Mouse (Mus musculus): Measurements from ENCODE around the gene AI837181.
A peak's percentile ranks its signal among the peaks of the same experiment; 100 is the strongest.

AI837181 gene

DNA sequence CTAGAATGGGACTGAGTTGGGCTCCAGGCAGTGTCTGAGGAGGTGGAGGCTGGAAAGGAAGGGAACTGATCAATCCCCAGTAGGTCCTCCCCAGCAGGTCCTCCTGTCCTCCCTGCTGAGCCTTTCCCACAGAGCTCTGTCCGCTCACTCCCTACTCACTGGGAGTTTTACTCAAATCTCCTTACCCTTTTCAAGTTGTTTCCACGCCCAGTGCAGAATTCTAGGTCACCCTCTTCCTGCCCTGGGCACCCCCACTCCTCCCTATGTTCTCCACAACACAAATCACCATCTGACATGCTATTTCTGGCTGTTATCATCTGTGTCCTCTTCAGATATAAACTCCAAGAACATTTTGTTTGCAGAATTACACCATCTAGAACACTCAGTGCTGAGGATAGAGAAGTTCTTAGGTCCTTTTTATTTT is 10.4 kb upstream of the AI837181 start:
- no peak for DNase-seq (ENCODE audit: low read depth, low spot score)

DNA sequence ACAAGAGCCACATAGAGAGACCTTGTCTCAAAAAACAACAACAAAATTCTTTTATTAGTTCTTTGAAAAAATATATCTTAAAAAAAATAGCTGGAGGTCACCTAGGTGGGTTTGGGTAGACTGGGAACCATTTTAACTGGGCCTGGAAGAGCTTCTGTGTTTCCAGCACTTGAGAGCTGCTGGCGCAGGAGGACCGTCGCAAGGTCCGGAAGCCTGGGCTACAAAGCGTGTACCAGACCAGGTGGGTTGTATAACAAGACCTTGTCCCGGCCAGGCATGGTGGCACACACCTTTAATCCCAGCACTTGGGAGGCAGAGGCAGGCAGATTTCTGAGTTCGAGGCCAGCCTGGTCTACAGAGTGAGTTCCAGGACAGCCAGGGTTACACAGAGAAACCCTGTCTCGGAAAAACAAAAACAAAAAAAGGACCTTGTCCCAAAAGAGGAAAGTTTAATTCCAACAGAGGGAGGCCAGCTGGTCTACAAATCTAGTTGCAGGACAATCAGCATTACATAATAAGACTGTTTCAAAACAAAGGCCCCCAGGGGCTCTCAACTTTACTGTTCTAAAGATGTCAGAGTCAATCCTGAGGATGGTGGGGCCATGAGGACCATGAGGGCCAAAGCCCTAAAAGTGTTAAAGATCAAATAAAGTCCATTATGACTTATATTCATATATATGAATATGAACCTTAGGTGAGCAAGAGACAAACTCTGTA is 6.0 kb upstream of the AI837181 start:
- DNase-seq (ENCODE audit: low read depth, low spot score), result no peak

DNA sequence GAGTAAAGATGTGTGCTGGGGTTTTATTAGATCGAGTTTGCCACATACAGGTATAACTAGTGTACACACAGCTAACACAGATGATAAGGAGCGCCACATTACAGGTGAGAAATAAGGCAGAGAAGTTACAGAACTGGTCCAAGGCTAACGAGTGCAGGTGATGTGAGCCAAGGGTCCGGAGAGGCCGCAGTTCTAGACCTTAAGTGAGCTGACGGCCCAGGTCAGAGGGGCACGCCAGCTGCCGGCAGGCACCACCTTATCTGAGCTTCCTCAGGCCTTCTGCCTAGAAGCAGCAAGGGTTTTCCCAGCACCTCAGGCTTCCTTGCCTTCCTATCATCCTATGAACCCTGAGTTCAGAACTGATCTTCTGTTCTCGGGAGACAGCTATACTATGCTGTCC is 5.3 kb upstream of the AI837181 start:
- no peak for DNase-seq (ENCODE audit: low read depth, low spot score)

DNA sequence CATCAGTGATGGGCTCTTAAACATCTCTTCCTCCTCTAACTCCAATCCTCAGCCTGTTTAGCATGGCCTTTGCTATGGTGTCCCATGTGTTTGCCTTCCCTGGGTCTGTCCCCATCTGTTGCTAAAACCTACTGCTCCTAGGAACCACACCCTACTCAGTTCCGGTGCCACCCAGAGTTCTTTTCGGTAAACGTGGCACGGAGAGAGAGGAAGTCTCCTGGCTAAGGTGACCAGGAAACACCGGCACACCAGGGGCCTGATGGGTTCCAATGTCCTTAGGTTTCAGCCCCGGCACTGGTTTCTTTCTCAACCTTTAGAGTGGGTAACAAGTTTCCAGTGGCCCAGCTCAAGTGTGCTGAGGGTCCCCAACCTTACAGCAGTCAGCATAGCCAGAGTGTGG is 4.4 kb upstream of the AI837181 start:
- DNase-seq (ENCODE audit: low read depth, low spot score), result no peak

DNA sequence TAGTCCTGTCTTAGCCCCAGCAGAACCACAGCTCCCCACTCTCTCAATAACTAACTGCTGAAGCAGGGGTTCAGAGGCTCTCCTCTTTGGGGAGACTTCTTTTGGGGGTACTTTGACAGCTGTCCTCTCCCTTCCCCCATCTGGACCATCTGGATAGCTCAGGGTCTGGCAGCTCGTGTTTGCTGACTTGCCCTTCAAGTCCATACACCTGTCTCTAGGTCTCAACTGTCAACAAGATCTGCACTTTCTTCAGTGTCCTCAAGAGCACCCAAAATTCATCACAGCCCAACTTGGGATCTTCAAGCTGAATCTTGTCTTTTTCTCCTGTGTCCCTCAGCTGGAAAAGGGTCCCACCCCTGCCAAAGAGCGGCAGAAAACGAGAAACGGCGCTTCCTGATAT is 3.2 kb upstream of the AI837181 start:
- DNase-seq (ENCODE audit: low read depth, low spot score), result no peak

DNA sequence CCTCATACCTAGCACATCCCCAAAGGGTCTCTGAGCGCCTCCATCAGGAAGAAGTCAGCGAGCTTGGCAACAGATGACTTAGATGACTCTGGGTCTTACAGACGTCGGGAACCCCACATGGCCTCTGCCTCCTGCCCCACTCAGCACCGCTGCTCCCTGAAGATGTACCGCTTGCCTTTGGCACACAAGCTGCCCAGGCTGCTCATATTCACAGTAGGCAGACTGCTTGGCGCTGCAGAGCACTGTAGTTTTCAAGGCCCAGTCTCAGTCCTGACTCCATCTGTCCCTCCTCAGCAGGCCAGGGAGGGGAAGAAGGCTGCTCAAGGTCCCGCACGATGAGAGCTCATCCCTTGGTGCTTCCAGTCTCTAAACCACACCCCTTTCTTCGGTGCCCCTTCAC is 2.7 kb upstream of the AI837181 start:
- no peak for DNase-seq (ENCODE audit: low read depth, low spot score)

DNA sequence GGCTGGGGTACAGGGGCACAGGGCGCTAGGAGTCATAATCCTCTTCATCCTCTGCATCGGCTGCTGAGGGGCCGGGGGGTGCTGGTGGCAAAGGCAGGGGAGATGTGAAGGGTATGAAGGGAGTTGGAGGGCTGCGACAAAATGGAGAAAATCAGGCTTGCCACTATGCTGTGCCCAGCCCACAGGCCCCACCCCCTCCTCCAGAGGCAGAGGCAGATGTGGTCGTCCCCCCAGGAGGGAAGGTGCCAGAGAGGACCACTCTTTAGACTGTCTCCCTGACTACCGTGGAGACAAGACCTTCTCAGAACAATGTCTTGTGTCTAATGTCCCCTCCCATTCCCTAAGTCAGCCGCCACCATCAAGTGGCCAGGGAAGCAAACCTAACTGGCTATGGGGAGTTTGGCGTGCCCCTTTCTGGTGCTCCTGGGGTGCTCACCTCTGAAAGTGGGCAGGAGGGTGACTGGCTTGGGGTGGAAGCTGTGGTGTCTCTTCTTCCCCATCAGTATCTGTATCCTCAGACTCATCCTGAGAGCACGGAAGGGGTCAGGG is 2.0 kb upstream of the AI837181 start:
- DNase-seq (ENCODE audit: low read depth, low spot score), result no peak

DNA sequence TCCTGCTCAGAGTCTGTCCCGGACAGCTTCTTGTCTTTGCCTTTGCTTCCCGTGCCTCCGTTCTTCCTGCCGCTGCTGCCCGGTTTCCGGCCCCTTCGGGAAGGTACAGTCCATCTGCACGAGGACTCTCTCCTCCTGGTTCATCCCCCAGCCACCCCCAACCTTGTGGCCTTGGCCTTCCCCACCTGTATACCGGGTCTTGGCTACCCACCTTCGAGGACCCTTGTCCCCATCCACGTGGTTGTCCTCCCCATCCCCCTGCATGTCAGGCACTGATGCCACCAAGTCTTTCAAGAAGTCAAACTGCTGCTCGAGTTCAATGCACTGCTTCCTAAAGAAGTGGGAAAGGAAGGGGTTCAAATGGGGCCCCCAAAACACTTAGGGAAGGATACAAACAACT is 1.4 kb upstream of the AI837181 start:
- DNase-seq (ENCODE audit: low read depth, low spot score), result no peak

DNA sequence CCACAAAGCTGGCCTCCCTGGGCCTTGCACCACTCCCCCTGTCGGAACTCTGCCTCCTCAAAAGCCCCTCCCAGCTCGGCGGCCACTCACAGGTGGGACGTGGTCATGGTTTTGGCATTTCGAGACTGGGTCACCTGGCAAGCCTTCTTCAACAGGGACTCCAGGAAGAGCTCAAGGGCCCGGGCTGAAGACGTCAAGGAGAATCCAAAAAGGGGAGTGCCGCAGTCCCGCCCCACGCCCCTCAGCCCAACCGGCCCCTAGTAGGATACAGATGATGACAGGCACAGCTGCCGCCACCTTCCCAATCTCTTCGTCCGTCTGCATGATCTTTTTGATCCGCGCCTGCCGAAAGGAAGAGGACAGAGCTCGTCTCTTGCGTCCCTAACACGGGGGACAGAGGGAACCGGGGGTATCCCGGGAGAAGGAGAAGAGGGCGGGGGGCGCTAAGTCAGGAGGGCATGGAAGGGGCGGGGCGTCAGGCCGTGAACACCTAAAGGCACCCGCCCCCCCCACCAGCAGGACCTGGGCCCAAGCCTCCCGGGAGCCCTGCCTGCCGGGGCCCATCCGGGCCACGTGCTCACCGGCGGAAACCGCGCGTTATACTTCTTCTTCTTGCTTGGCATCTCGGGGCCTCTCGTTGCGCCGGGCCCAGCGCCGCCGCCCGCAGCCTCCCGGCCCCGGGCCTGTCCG is 707 bp upstream of the AI837181 start:
- DNase-seq (ENCODE audit: low read depth, low spot score), result peak; percentile 87

DNA sequence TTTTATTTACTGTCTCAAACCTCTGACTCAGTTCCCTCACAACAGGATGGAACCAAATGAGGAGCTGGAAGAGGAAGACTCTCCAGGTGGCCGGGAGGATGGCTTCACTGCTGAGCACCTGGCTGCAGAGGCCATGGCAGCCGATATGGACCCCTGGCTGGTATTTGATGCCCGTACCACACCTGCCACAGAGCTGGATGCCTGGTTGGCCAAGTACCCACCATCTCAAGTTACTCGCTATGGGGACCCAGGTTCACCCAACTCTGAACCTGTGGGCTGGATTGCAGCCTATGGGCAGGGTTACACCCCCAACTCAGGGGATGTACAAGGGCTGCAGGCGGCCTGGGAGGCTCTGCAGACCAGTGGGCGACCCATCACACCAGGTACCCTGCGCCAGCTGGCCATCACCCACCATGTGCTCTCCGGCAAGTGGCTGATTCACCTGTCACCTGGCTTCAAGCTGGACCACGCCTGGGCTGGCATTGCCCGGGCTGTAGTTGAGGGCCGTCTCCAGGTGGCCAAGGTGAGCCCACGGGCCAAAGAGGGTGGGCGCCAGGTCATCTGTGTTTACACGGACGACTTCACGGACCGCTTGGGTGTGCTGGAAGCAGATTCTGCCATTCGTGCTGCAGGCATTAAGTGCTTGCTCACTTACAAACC is 1.1 kb downstream of the AI837181 start:
- DNase-seq (ENCODE audit: low read depth, low spot score), result no peak

DNA sequence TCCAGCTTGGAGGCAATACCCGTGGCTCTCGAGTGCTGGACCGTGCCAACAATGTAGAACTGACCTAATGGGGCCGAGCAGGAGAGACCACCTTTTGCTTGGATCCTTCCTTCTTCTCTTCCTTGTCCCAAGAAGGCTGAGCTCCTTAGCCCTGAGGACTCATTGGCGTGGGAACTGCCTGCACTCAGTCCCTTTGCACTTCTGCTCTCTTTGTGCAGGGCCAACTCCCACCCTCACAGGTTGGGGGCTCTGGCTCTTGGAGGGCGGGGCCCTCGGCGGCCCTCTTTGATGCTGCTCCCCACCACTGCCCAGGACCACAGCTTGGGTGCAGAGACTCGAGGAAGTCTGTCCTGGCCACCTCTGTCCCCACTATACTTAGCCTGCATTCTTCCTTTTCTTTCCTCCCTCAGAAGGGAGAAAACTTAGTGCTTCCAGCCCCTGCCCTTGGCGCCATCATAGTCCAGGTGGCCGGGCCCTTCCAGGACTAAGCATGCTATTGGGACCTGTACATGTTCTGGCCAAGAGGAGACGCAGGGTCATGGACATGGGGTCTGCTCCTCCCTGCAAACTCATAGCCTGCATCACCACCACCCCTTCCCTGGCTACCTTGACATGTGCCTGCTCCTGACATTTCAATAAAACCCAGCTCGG is 1.8 kb downstream of the AI837181 start:
- DNase-seq (ENCODE audit: low read depth, low spot score), result no peak

DNA sequence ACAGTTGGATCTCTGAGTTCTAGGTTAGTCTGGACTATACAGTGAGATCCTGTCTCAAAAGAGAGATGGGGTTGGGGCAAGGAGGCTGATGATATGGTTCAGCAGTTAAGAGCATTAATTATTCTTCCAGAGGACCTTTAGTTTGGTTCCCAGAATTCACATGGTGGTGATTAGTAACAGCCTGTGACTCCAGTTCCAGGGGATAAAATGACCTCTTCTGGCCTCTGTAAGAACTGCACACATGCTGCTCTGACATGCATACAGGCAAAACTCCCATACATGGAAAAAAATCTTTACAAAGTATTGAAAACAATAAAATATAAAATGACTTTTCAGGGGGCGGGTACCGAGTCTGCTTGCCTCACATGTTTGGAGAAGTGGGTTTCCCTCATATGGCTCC is 3.1 kb downstream of the AI837181 start:
- DNase-seq (ENCODE audit: low read depth, low spot score), result peak; percentile 49

DNA sequence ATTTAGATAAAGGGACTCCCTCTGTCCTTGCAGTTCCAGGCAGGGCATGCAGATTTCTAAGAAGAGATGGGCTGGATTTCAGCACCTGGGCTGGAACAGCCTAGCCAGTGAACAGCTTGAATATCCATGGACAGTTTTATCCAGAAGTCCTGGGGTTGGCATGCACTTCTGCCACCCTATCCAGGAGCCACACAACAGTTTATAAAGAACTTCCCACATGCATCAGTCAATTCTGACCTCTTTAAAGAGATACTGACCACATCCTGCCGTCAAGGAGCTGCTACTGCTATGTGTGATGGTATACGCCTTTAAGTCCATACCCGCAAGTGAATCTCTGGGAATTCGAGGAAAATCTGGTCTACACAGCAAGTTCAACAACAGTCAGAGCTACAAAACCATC is 4.3 kb downstream of the AI837181 start:
- no peak for DNase-seq (ENCODE audit: low read depth, low spot score)

DNA sequence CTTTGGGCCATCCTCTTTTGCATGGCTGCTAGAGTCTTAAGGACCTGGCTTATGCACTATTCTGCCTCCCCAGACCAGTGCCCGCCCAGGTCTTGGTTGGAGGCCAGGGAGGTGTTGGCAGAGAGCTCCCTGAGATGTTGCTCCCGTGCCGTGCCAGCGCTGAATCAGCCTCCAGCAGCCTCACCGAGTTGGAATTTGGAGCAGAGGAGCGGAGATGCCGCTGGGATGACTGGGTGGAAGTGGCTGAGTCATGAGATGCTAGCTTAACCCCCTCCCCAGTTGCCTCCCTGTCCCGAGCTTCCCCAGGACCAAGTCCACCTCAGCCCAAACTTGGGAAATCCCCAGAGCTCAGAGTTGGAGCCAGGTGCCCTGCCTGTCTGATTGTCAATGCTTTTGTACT is 4.9 kb downstream of the AI837181 start:
- no peak for DNase-seq (ENCODE audit: low read depth, low spot score)

DNA sequence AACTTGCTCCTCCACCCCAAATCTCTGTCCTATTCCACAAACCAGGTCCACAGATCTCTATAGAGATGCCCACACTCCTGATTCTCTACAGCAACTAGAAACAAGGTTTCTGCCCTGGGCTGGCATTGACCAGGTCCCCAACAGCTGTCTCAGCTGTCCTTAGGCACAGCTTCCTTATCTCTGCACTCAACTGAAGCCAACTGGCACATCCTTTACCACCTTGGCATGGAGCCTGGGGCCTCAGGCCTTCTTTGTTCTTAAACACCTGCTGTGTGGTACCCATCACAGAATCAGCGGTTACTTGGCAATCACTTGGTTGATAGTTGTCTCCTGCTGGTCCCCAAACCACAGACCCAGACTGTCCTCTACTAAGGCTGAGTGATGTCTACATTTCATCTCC is 5.5 kb downstream of the AI837181 start:
- DNase-seq (ENCODE audit: low read depth, low spot score), result no peak

DNA sequence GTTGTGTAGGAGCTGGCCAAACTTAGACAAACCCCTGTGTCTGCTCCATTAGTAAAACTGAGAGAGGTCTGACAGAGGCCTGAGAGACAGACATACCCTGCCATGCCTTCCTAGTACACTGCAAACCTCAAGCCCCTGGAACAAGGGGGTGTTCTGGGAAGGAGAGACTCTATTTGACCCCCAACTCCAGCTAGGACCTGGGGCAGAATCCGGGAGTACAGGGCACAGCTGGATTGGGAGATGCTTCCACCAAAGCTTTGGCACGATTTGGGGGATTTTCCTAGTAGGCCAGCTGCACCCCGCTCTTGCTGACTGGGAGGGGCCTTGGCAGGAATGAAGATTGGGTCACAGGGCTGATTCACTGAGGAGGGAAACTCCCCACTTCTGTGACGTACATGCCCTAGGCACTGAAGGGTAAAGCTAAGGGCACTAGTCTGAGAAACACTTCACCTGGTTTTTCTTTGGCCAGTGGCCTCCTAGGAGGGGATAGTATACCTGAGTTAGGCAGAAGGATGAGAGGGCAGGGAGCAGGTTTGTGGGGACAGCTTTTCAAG is 7.0 kb downstream of the AI837181 start:
- peak; percentile 33 for DNase-seq (ENCODE audit: low read depth, low spot score)

DNA sequence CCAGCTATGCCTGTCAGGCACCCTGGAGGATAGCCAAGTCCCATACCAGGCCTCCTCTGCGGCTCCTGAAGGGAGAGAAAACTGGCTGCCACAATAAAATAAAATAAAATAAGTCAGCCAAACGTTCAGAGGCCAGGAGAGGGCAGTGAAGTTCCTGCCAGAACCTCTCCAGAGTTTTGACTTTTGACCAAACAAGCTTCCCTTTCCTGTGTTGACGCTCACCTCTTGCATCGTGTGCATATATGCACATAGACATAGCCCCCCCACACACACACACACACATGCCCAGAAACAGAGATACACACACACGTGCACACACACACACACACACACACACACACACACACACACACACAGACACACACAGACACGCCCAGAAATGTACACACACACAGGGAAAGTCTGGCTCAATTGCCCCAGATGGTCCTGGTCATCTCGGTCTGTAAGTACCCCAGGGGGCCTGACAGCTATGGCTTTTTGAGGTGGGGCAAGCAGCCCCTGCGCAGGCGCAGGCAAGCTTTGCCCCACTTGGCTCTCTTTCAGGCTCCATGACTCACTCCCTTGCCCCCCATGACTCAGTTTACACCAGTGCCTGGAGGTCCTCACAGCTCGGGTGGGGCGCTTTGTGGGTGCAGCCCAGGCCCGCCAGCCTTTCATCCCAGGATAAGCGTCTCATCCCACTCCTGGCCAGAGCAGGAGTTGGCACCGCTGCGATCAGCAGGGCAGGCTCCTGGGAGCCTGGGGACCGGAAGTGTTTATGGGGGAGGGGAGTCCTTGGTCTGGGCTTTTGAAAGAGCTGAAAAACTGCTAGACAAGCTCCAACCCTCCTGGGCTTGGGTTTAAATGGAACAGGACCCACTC is 8.3 kb downstream of the AI837181 start:
- DNase-seq (ENCODE audit: low read depth, low spot score), result peak; percentile 23

DNA sequence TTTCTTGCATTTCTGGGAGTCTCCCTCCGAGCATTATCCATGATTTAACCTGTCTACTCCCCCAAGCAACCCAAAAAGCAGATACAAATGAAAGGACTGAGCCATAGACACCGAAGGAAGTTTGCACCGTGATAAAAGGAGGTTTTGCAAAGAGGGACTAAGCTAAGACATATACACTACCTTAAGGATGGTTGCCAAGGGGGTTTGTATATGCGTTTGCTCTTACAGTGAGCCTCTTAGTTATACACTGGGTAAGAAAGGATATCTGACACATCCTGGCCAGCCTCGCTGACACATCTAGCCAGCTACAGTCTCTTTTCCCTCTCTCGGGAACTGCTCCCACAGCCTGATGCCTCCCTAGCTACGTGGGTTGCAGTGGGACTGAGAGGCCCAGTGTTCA is 9.0 kb downstream of the AI837181 start:
- DNase-seq (ENCODE audit: low read depth, low spot score), result no peak

DNA sequence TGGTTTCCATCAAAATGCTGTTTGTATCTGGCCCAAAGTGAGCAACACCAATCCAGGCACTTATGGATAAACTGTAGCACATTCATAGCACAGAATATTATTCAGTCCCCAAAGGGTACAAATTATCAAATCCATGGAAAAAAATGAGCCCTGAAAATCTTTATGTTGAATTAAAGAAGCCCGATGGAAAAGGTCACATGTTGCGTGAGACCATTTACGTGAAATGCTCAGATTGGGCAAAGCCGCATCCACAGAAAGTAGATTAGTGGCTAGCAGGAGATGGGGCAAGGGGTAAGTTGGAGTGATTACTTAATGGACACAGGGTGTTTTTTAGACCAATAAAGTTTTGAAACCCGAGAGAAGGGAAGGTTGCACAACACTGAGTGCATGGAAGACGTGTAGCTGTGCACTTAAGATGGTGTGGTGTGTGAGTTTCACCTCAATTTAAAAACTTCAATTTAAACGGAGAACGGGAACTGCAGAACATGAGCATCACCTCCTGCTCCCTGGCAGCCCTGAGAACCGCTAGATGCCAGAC is 19.5 kb downstream of the AI837181 start:
- DNase-seq (ENCODE audit: low read depth, low spot score), result no peak

DNA sequence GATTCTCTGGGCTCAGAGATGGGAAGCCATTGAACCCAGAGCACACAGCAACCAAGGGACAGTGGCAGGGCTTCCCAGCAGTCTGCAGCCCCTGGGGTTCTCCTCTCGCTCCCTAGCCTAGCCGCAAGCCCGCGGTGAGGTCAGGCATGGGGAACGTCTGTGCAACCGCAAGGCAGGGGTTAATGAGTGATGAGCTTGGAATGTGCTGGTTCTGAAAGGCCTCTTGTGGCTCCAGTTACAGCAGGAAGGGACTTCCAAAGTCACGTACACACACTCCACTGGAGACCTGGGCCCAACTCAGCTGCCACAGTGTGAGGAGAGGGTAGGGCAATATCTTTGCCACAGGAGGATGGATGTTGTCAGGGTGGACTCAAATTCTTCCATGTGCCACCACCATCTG is 20.0 kb downstream of the AI837181 start:
- DNase-seq (ENCODE audit: low read depth, low spot score), result no peak

DNA sequence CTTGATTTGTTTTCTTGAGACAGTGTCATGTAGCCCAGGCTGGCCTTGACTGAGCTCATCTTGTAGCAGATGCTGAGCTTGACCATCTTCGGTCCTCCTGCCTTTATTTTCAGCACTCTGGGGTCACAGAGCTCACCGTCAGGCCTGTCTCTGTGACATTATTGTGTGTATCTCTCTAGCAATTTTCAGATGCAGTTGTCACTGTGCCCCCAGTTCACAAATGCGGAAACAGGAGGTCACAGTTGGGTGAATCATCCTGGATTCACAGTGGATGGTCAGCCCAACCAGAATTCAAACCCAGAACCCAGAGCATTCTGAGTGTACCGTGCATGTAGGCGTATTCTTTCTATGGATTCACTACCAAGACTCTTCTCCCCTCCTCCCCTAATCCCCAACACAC is 20.8 kb downstream of the AI837181 start:
- DNase-seq (ENCODE audit: low read depth, low spot score), result no peak

Data from A20 (cell line).